Comparison of ENCODE assay signal across 8 mouse cellular contexts in the genomic region with DNA sequence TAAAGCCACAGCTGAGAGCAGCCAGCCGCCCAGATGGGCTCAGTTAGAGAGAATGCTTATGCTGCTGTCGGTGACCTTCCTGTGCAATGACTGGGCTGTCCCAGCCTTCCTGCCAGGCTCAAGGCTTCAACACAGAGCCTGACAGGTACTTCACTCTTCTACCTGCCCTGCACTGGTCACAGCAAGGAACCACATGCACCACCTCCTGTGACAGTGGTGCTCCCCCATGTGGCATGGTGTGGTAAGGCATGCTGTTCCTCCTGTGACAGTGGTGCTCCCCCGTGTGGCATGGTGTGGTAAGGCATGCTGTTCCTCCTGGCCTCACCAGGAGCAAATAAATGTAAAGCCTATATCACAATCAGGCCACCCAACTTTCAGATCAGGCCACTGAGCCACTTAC. TPM values are rescaled to one million over a fixed set of nuclear protein-coding genes. Genes with fewer than 3 reads are reported as not detected.
A peak's percentile ranks its signal among the peaks of the same experiment; 100 is the strongest.
DNase-seq lines count a peak whose midpoint lies in the region; ATAC-seq and TF ChIP-seq lines count a peak whose summit lies in the region.

No protein-coding gene starts in this region.

- no peaks in the 10 kb centered on the region for H3K4me1 ChIP-seq in ES-Bruce4 (ENCODE audit: control insufficient read depth, insufficient read depth, low read length)
- peaks cover 21% of the 10 kb centered on the region for H3K4me1 ChIP-seq in embryonic facial prominence, embryonic 10.5 days
- no peaks in the 10 kb centered on the region; the same call in 1 of the 2 replicates for H3K4me1 ChIP-seq in heart, embryonic 16.5 days (ENCODE audit: control insufficient read depth, insufficient read depth, low read length)

- no peak overlapping the region for H3K27ac ChIP-seq in ES-Bruce4 (ENCODE audit: insufficient read depth, low read length)
- no peak overlapping the region for H3K27ac ChIP-seq in embryonic facial prominence, embryonic 10.5 days (replicated peaks)
- no peak overlapping the region for H3K27ac ChIP-seq in heart, embryonic 16.5 days (ENCODE audit: low read length)

- no peak overlapping the region for H3K4me3 ChIP-seq in ES-Bruce4 (ENCODE audit: low read depth, low read length)
- no peak overlapping the region for H3K4me3 ChIP-seq in embryonic facial prominence, embryonic 10.5 days
- H3K4me3 ChIP-seq in heart, embryonic 16.5 days (ENCODE audit: low read length): no peak overlapping the region

- H3K4me2 ChIP-seq in heart, embryonic 16.5 days (ENCODE audit: low read depth, low read length): no peak overlapping the region

- no peak for TF ChIP-seq POLR2A in ES-Bruce4 (IDR thresholded peaks at IDR 0.05; ENCODE audit: insufficient read depth, low read length)

- no peaks in the 10 kb centered on the region for H3K9me3 ChIP-seq in ES-Bruce4 (replicated peaks; ENCODE audit: control insufficient read depth, insufficient read depth, low read length, poor library complexity, severe bottlenecking)
- no peaks in the 10 kb centered on the region for H3K9me3 ChIP-seq in embryonic facial prominence, embryonic 10.5 days
- H3K9me3 ChIP-seq in heart, embryonic 16.5 days (replicated peaks; ENCODE audit: control insufficient read depth, low read length): no peaks in the 10 kb centered on the region

- H3K9ac ChIP-seq in ES-Bruce4 (ENCODE audit: low read depth, poor library complexity, severe bottlenecking): no peak overlapping the region
- no peak overlapping the region for H3K9ac ChIP-seq in heart, embryonic 16.5 days (ENCODE audit: low read length)

- H3K36me3 ChIP-seq in ES-Bruce4 (ENCODE audit: control insufficient read depth, insufficient read depth, low read length, poor library complexity, severe bottlenecking): no peaks in the 10 kb centered on the region
- H3K36me3 ChIP-seq in embryonic facial prominence, embryonic 10.5 days (replicated peaks): no peaks in the 10 kb centered on the region
- no peaks in the 10 kb centered on the region for H3K36me3 ChIP-seq in heart, embryonic 16.5 days (ENCODE audit: control insufficient read depth, insufficient read depth)

- 60% methylated on average over 3 of the region's 3 CpGs for WGBS in embryonic facial prominence, embryonic 10.5 days
- WGBS in heart, embryonic 16.5 days: 55% methylated on average over 3 of the region's 3 CpGs

- peak; percentile 43; the same call in 1 of the 2 replicates for ATAC-seq in heart, embryonic 16.5 days (replicated peaks; ENCODE audit: extremely low read depth, insufficient read depth, low FRiP score)

- no peaks in the 10 kb centered on the region for H3K27me3 ChIP-seq in ES-Bruce4 (ENCODE audit: control insufficient read depth, insufficient read depth, low read length, poor library complexity, severe bottlenecking)
- H3K27me3 ChIP-seq in embryonic facial prominence, embryonic 10.5 days (replicated peaks; ENCODE audit: low read depth, poor library complexity, severe bottlenecking): no peaks in the 10 kb centered on the region
- no peaks in the 10 kb centered on the region for H3K27me3 ChIP-seq in heart, embryonic 16.5 days (ENCODE audit: control insufficient read depth, insufficient read depth, low read length)

- TF ChIP-seq EP300 in ES-Bruce4 (IDR thresholded peaks at IDR 0.05; ENCODE audit: insufficient read depth, low read depth, low read length): peak; percentile 69; the same call in 1 of the 2 replicates

- DNase-seq in adrenal gland, postnatal 14 days: peak; percentile 94
- peak; percentile 90 for DNase-seq in embryonic facial prominence, embryonic 10.5 days (ENCODE audit: low spot score)
- DNase-seq in layer of hippocampus, adult 8-10 months (ENCODE audit: low spot score in 2 of 2): peak; percentile 67 to 91
- DNase-seq in lung, postnatal 14 days: peak; percentile 95
- peak; percentile 80 for DNase-seq in retina, postnatal 7 days (ENCODE audit: low read depth, low spot score)
- DNase-seq in urinary bladder, adult 18-20 months (ENCODE audit: low spot score in 2 of 2): peak; percentile 76 to 94

- TF ChIP-seq CTCF in ES-Bruce4 (IDR thresholded peaks at IDR 0.05; ENCODE audit: low read depth, low read length): peak; percentile 100

RNA-seq across cellular contexts. Expression of gene Dnah17, which starts 27.6 kb away (rescaled TPM):
- polyA plus RNA-seq in ES-Bruce4 (2011; ENCODE audit: insufficient read depth, insufficient read length, low read depth, missing spikeins): 0.49 and 0.59 TPM in 2 replicates
- 0.08 and 0.15 TPM in 2 replicates for total RNA-seq in adrenal gland, postnatal 14 days (2021)
- polyA plus RNA-seq in embryonic facial prominence, embryonic 10.5 days (2016; fragmentation: Nextera tagmentation; extraction: Ambion mirVana): 0.17 and 0.19 TPM in 2 replicates
- polyA plus RNA-seq in heart, embryonic 16.5 days (2015; fragmentation: Nextera tagmentation; extraction: Ambion mirVana): 0.07 and 0.09 TPM in 2 replicates
- under 1 TPM in 2 of 4 experiments, not detected in 2; 0.07 to 0.09 TPM for total RNA-seq in layer of hippocampus, adult 8-10 months (2022)
